Mouse (Mus musculus) testis, adult 2 months (tissue): ENCODE measurements around the gene Ggt6.

Experiments
- CTCF ChIP-seq: fragments of 200-500 bp; IDR thresholded peaks from 2 replicates; pipeline ENCODE4 v1.5.1; 2012; ENCODE audit warnings: low read depth, mild to moderate bottlenecking, inconsistent platforms, low read length, moderate library complexity; ENCODE audit not compliant: control insufficient read depth, insufficient read depth, insufficient replicate concordance
- POLR2A ChIP-seq: fragments of 200-500 bp; IDR thresholded peaks from 2 replicates; pipeline ENCODE4 v1.6.1; 2012; ENCODE audit warnings: low read depth, mild to moderate bottlenecking, inconsistent platforms, low read length, moderate library complexity; ENCODE audit not compliant: control insufficient read depth

DNA sequence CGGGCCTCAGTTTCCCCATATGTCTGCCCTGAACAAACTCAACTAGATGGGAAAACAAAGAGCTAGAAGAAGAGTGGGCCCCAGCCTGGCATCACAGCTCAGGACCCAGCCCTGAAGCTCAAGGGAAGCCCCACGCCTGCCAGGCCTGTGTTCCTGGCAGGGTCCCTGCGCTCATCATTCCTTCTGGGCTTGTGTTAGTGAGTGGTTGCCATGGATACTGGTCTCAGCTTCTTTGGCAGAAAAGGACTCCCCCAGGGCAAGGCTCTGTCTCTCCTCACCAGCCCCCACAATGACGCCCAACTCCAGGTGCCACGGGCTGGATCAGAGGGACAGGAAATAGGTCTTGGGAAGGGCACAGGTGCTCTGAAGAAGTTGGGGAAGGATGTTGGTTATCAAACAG lies 49.8 kb downstream of the Ggt6 start:
- TF ChIP-seq POLR2A: no peak
- no peak for TF ChIP-seq CTCF
